Mouse (Mus musculus): ENCODE results near the gene Ciita.

DNA sequence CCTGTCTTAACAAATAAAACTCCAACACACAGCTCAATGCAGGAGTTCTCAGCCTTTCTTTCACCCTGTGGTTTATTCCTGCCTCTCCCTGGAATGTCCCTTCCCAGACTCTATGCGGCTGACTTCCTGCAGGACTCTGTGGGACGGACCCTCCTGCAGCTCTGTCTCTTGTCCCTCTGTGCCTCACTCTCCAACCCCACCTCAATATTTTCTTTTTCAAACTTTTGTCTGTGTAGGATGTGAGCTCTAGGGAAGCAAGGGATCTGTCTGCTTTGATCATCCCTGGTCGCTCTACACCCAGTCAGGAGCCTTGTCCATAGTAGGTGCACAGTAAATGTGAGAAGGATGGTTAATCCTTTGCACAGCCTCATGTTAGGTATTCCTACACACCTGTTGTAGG is 48.5 kb downstream of the Ciita start:
- TF ChIP-seq CTCF (IDR thresholded peaks at IDR 0.05; ENCODE audit: insufficient read depth, low read length) = no peak
- no peak for TF ChIP-seq POLR2A (IDR thresholded peaks at IDR 0.05; ENCODE audit: borderline replicate concordance, extremely low read depth, low read depth, low read length)
